Mouse (Mus musculus): ENCODE data around the gene Pet100. TPM values are rescaled to one million over a fixed set of nuclear protein-coding genes. Genes with fewer than 3 reads are reported as not detected.

Pet100 gene
- polyA plus RNA-seq, 1 experiment from 2014 or later: 84.5 TPM

DNA sequence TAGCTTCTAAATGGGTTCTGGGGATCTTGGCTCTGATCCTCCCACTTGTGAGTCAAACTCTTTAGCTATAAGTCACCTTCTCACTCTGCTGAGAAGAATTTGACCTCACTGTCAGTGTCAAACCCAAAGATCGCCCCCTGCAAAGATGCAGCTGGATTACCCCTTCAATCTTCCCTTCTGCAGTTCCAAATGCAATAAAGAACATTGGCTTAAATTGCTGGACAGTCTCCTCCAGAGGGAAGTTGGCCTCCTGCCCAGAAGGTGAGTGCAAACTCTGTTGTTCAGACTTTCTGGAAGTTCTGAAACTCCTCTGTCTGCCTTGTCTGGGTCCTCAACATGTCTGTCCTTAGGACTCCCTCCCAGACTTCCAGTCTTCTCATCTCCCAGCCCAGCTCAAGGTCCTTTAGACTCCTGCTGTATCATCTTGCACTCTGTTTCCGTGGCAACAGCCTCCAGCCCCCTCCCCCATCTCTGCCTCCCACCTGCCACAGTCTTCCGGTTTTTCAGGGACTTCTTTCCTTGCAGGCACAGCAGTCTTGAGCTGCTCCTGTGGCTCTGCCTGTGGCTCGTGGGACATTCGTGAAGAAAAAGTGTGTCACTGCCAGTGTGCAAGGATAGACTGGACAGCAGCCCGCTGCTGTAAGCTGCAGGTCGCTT is 35.5 kb downstream of the Pet100 start:
- Histone ChIP-seq H3K4me3 (ENCODE audit: low read length) (no peak overlapping the region), H3K27me3 (ENCODE audit: control insufficient read depth, insufficient read depth, low read length) (no peaks in the 10 kb centered on the region), H3K27ac (ENCODE audit: low read depth, low read length) (no peak overlapping the region), H3K4me1 (ENCODE audit: control insufficient read depth, insufficient read depth, low read length) (peaks cover 6% of the 10 kb centered on the region; the same call in 1 of the 2 replicates), H3K4me2 (replicated peaks; ENCODE audit: low read depth, low read length) (0 out of 2 replicates have a peak overlapping the region, but pooled peaks have one; percentile 0), H3K36me3 (ENCODE audit: control insufficient read depth, insufficient read depth, low read length) (no peaks in the 10 kb centered on the region), H3K9me3 (ENCODE audit: control insufficient read depth, low read length) (no peaks in the 10 kb centered on the region), H3K9ac (ENCODE audit: low read depth, low read length) (no peak overlapping the region)
- ATAC-seq (ENCODE audit: low FRiP score, low TSS enrichment): peak; percentile 82
- WGBS: 13% methylated on average over 7 of the region's 7 CpGs

DNA sequence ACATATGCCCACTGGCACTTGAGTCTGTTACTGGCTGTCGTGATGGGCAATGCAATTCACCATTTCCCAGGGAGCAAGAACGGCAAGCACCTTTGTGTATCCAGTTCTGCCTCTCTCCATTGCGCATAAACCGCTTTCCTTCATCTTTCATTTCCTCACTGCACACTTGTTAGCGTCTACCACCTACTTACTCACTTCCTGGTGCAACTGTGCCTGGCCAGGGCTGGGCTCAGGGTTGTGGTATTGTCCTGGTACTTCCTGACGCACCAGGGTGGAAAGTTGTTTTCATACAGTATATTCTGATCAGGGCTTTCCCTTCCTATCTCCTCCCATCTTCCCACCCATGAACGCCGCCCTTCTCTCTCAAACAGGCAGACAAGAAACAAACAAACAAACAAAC is 39.5 kb downstream of the Pet100 start:
- peaks cover 6% of the 10 kb centered on the region; the same call in 1 of the 2 replicates for H3K4me1 ChIP-seq (ENCODE audit: control insufficient read depth, insufficient read depth, low read length)
- no peak overlapping the region for H3K4me3 ChIP-seq (ENCODE audit: low read length)
- WGBS: 83% methylated on average over 8 of the region's 8 CpGs
- H3K27me3 ChIP-seq (ENCODE audit: control insufficient read depth, insufficient read depth, low read length): no peaks in the 10 kb centered on the region
- H3K36me3 ChIP-seq (ENCODE audit: control insufficient read depth, insufficient read depth, low read length): no peaks in the 10 kb centered on the region
- no peak for ATAC-seq (ENCODE audit: low FRiP score, low TSS enrichment)
- no peak overlapping the region for H3K9ac ChIP-seq (ENCODE audit: low read depth, low read length)
- no peak overlapping the region for H3K4me2 ChIP-seq (replicated peaks; ENCODE audit: low read depth, low read length)
- no peaks in the 10 kb centered on the region for H3K9me3 ChIP-seq (ENCODE audit: control insufficient read depth, low read length)
- no peak overlapping the region for H3K27ac ChIP-seq (ENCODE audit: low read depth, low read length)

DNA sequence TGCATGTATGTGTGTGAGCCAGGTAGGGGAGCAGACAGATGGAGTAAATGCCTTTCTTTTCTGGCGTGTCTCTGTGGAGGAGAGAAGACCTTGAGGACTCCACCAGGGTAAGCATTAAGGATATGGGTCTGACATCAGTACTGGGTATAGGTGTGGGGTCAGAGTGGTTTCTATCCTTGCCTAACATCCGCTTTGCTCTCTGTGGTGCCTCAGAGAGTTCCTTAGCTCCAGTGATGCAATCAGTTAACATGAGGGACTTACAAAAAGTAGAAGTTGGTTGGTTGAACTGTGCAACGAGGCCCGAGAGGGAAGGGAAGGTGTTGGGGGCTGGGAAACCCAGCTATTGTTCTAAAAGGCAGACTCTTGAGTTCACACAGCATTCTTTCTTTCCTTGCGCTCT is 43.1 kb downstream of the Pet100 start:
- WGBS: 69% methylated on average over 5 of the region's 5 CpGs
- Histone ChIP-seq H3K9me3 (ENCODE audit: control insufficient read depth, low read length) (no peaks in the 10 kb centered on the region), H3K4me3 (ENCODE audit: low read length) (no peak overlapping the region), H3K27ac (ENCODE audit: low read depth, low read length) (no peak overlapping the region), H3K27me3 (ENCODE audit: control insufficient read depth, insufficient read depth, low read length) (no peaks in the 10 kb centered on the region), H3K4me1 (ENCODE audit: control insufficient read depth, insufficient read depth, low read length) (no peaks in the 10 kb centered on the region), H3K9ac (ENCODE audit: low read depth, low read length) (no peak overlapping the region), H3K36me3 (ENCODE audit: control insufficient read depth, insufficient read depth, low read length) (no peaks in the 10 kb centered on the region), H3K4me2 (replicated peaks; ENCODE audit: low read depth, low read length) (no peak overlapping the region)
- no peak for ATAC-seq (ENCODE audit: low FRiP score, low TSS enrichment)

DNA sequence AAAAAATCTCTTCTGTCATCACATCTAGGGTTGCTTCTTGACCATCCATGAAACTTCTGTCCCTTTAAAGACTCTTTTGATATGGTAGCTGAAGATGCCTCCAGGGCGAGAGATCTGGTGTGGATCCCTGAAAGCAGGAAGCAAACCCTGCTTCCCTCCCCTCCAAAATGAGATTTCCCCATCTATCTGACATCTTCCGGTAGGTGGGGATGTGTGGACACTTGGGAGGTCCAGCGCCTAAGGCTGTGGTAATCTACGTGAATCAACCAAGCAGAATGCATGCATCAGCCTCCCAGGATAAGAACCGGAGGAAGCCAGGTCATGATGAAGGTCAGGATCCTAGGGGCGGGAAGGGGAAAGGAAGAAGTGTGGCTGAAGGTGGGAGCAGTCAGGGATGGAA is 44.2 kb downstream of the Pet100 start, which contains the start of gene Mcemp1:
Mcemp1 (plus strand) TSS at position 248 of the 400 bp plus-strand sequence.
- Histone ChIP-seq H3K27ac (ENCODE audit: low read depth, low read length) (no peak within 1 kb of the TSS), H3K9me3 (ENCODE audit: control insufficient read depth, low read length) (no peaks in the 10 kb centered on the region), H3K4me1 (ENCODE audit: control insufficient read depth, insufficient read depth, low read length) (no peaks in the 10 kb centered on the region), H3K4me3 (ENCODE audit: low read length) (no peak within 1 kb of the TSS), H3K27me3 (ENCODE audit: control insufficient read depth, insufficient read depth, low read length) (no peaks in the 10 kb centered on the region), H3K36me3 (ENCODE audit: control insufficient read depth, insufficient read depth, low read length) (no peaks in the 10 kb centered on the region), H3K4me2 (replicated peaks; ENCODE audit: low read depth, low read length) (no peak within 1 kb of the TSS), H3K9ac (ENCODE audit: low read depth, low read length) (no peak within 1 kb of the TSS)
- no peak for ATAC-seq (ENCODE audit: low FRiP score, low TSS enrichment)
- WGBS: 58% methylated on average over 6 of the region's 6 CpGs

- no peak for ATAC-seq (ENCODE audit: low FRiP score, low TSS enrichment)
- Histone ChIP-seq H3K4me2 (replicated peaks; ENCODE audit: low read depth, low read length) (no peak overlapping the region), H3K27me3 (ENCODE audit: control insufficient read depth, insufficient read depth, low read length) (no peaks in the 10 kb centered on the region), H3K27ac (ENCODE audit: low read depth, low read length) (no peak overlapping the region), H3K4me1 (ENCODE audit: control insufficient read depth, insufficient read depth, low read length) (no peaks in the 10 kb centered on the region), H3K4me3 (ENCODE audit: low read length) (no peak overlapping the region), H3K9ac (ENCODE audit: low read depth, low read length) (no peak overlapping the region), H3K36me3 (ENCODE audit: control insufficient read depth, insufficient read depth, low read length) (no peaks in the 10 kb centered on the region), H3K9me3 (ENCODE audit: control insufficient read depth, low read length) (no peaks in the 10 kb centered on the region)
- 72% methylated on average over 2 of the region's 2 CpGs for WGBS
Observed at GRCm38 (mm10) chr8:3670388-3670787, 49.0 kb downstream of the Pet100 start.

- Histone ChIP-seq H3K27ac (ENCODE audit: low read depth, low read length) (peak within 1 kb of the TSS; percentile 42; the same call in 1 of the 2 replicates), H3K4me2 (replicated peaks; ENCODE audit: low read depth, low read length) (peak within 1 kb of the TSS; percentile 59), H3K36me3 (ENCODE audit: control insufficient read depth, insufficient read depth, low read length) (no peaks in the 10 kb centered on the region), H3K9ac (ENCODE audit: low read depth, low read length) (peak within 1 kb of the TSS; percentile 53), H3K4me3 (ENCODE audit: low read length) (peak within 1 kb of the TSS; percentile 41), H3K9me3 (ENCODE audit: control insufficient read depth, low read length) (no peaks in the 10 kb centered on the region), H3K27me3 (ENCODE audit: control insufficient read depth, insufficient read depth, low read length) (no peaks in the 10 kb centered on the region), H3K4me1 (ENCODE audit: control insufficient read depth, insufficient read depth, low read length) (no peaks in the 10 kb centered on the region)
- ATAC-seq (ENCODE audit: low FRiP score, low TSS enrichment): peak; percentile 81
- WGBS: under 1% methylated on average over 23 of the region's 23 CpGs
Observed at GRCm38 (mm10) chr8:3671980-3672491, 50.7 kb downstream of the Pet100 start, which contains the start of gene Fcor. Gene Fcor (minus strand): TSS chr8:3672362.

DNA sequence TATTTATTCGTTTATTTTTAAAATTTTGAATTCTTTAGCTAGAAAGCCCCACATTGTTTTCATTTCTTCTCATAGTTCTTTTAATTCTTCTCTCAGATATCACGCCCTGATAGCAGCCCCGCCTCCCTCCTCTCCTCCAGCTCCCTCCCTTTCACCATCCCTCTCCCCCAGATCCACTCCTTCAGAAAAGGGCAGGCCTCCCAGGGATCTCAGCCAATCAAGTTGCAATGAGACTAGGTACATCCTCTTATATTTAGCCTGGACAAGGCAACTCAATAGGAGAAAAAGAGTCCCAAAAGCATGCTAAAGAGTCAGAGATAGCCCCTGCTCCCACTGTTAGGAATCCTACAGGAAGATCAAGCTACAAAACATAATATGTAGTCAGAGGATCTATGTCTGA is 53.3 kb downstream of the Pet100 start:
- ATAC-seq (ENCODE audit: low FRiP score, low TSS enrichment): no peak
- Histone ChIP-seq H3K36me3 (ENCODE audit: control insufficient read depth, insufficient read depth, low read length) (peaks cover 8% of the 10 kb centered on the region; the same call in 1 of the 2 replicates), H3K9me3 (ENCODE audit: control insufficient read depth, low read length) (no peaks in the 10 kb centered on the region), H3K4me1 (ENCODE audit: control insufficient read depth, insufficient read depth, low read length) (no peaks in the 10 kb centered on the region; the same call in 1 of the 2 replicates), H3K27ac (ENCODE audit: low read depth, low read length) (no peak overlapping the region), H3K27me3 (ENCODE audit: control insufficient read depth, insufficient read depth, low read length) (no peaks in the 10 kb centered on the region), H3K4me3 (ENCODE audit: low read length) (no peak overlapping the region), H3K9ac (ENCODE audit: low read depth, low read length) (no peak overlapping the region), H3K4me2 (replicated peaks; ENCODE audit: low read depth, low read length) (no peak overlapping the region)
- 52% methylated on average over 3 of the region's 3 CpGs for WGBS

Other genes starting within 250 kb of the Pet100 start
- 8.9 and 11.7 TPM in 2 replicates for gene Arhgef18, start 228.5 kb upstream of the Pet100 start, polyA plus RNA-seq (2014; fragmentation: Nextera tagmentation; extraction: Ambion mirVana)
- gene Pex11g, start 153.9 kb upstream of the Pet100 start, polyA plus RNA-seq (2014; fragmentation: Nextera tagmentation; extraction: Ambion mirVana): 3.7 and 4.4 TPM in 2 replicates
- gene Tex45, start 150.7 kb upstream of the Pet100 start, polyA plus RNA-seq (2014; fragmentation: Nextera tagmentation; extraction: Ambion mirVana): not detected in 2 replicates
- gene Zfp358, start 128.4 kb upstream of the Pet100 start, polyA plus RNA-seq (2014; fragmentation: Nextera tagmentation; extraction: Ambion mirVana): 27.9 and 47.9 TPM in 2 replicates
- gene Mcoln1, start 121.1 kb upstream of the Pet100 start, polyA plus RNA-seq (2014; fragmentation: Nextera tagmentation; extraction: Ambion mirVana): 29.3 and 39.9 TPM in 2 replicates
- 21.0 and 25.6 TPM in 2 replicates for gene Pnpla6, start 106.2 kb upstream of the Pet100 start, polyA plus RNA-seq (2014; fragmentation: Nextera tagmentation; extraction: Ambion mirVana)
- 6.9 and 11.2 TPM in 2 replicates for gene C330021F23Rik, start 53.6 kb upstream of the Pet100 start, polyA plus RNA-seq (2014; fragmentation: Nextera tagmentation; extraction: Ambion mirVana)
- gene Camsap3, start 34.3 kb upstream of the Pet100 start, polyA plus RNA-seq (2014; fragmentation: Nextera tagmentation; extraction: Ambion mirVana): 14.1 and 18.1 TPM in 2 replicates
- gene Xab2, start 232 bp upstream of the Pet100 start, polyA plus RNA-seq (2014; fragmentation: Nextera tagmentation; extraction: Ambion mirVana): 42.2 and 67.7 TPM in 2 replicates
- gene Pcp2, start 4.0 kb downstream of the Pet100 start, polyA plus RNA-seq (2014; fragmentation: Nextera tagmentation; extraction: Ambion mirVana): 0.96 and 1.0 TPM in 2 replicates
- 50.7 and 70.8 TPM in 2 replicates for gene Stxbp2, start 9.4 kb downstream of the Pet100 start, polyA plus RNA-seq (2014; fragmentation: Nextera tagmentation; extraction: Ambion mirVana)
- gene Retn, start 34.2 kb downstream of the Pet100 start, polyA plus RNA-seq (2014; fragmentation: Nextera tagmentation; extraction: Ambion mirVana): 0.46 and 0.73 TPM in 2 replicates
- 0.28 and 0.30 TPM in 2 replicates for gene Mcemp1, start 44.2 kb downstream of the Pet100 start, polyA plus RNA-seq (2014; fragmentation: Nextera tagmentation; extraction: Ambion mirVana)
- gene Fcor, start 50.8 kb downstream of the Pet100 start, polyA plus RNA-seq (2014; fragmentation: Nextera tagmentation; extraction: Ambion mirVana): 17.8 and 20.6 TPM in 2 replicates
- 28.9 and 29.9 TPM in 2 replicates for gene Trappc5, start 54.8 kb downstream of the Pet100 start, polyA plus RNA-seq (2014; fragmentation: Nextera tagmentation; extraction: Ambion mirVana)
- gene Fcer2a, start 72.6 kb downstream of the Pet100 start, polyA plus RNA-seq (2014; fragmentation: Nextera tagmentation; extraction: Ambion mirVana): 0.09 and 0.30 TPM in 2 replicates
- gene Clec4g, start 99.1 kb downstream of the Pet100 start, polyA plus RNA-seq (2014; fragmentation: Nextera tagmentation; extraction: Ambion mirVana): 0.45 TPM in 1 of 2 replicates, not detected in the other
- gene Cd209a, start 127.4 kb downstream of the Pet100 start, polyA plus RNA-seq (2014; fragmentation: Nextera tagmentation; extraction: Ambion mirVana): not detected in 2 replicates
- gene Cd209e, start 232.8 kb downstream of the Pet100 start, polyA plus RNA-seq (2014; fragmentation: Nextera tagmentation; extraction: Ambion mirVana): not detected in 2 replicates

All from kidney, embryonic 14.5 days (tissue).